Mouse (Mus musculus) inflammation-experienced regulatory T-cells, adult 6 months (primary cell): Measurements from ENCODE around the gene Sh2b3. TPM values are rescaled to one million over a fixed set of nuclear protein-coding genes. Genes with fewer than 3 reads are reported as not detected.

Experiments used
- ATAC-seq: one replicate; pipeline ENCODE4 v1.8.0; 2017
- polyA plus RNA-seq, 3 experiments: library from polyadenylated mRNA; unstranded; fragments of 100-300 nt; shearing (Covaris generic); gene quantifications; one replicate each; pipeline ENCODE4 v1.2.1; 2017

Sh2b3 gene
- polyA plus RNA-seq, 3 experiments from 2014 or later: 4.6 to 15.4 (median 13.6) TPM

DNA sequence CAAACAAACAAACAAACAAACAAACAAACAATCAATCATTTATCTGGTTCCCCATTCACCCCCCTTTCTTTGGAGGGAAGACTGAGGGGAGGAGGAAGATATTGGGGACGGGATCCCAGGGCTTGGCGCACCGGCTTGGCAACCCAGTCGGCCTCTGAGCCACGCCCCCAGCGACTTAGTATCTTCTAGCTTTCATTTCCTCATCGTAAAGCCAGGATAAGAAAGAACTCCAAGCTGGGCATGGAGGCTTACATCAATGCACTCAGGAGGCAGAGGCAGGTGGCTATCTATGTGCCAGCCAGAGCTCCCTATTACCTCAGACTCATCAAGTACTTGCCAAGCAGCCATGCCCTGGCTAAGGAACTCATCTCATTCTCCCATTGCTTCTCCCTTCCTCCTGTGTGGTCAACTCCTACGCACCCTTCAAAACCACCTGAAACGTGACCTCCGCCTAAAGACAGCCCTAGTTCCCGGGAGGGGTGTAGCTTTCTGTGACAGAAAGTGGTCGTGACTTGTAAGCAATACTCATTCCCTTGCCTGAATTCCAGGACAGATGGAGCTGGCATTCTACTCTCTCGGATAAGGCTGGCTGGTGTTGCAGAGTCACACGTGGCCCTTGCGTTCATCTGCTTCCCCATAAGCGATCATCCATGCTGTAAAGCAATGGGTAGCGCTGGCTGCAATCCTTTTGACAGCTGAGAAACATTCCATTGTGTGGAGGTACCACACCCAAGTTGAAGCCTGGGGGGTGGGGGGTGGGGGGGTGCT lies 5.9 kb upstream of the Sh2b3 start:
- ATAC-seq: no peak

DNA sequence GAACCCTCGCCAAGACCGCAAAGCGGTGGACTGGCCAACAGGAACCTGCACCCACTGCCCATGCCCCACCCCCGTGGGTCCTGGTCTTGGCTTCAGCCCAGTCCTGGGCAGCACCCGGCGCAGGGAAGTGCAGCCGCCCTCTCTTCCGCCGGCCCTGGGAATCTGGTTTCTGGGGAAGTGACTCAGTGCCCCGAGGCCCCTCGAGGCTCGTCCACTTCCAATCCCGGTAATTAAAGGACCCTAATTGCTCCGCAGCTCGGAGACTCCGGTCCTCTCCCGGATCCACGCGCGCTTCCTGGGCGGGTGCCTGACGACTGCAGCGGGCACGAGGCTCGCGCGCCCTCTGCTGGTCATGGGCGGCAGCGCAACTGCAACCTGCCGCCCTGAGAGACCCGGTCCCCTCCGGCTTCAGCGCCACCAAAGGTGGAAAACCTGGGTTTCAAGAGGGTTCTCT lies 5.2 kb upstream of the Sh2b3 start:
- peak; percentile 63 for ATAC-seq

DNA sequence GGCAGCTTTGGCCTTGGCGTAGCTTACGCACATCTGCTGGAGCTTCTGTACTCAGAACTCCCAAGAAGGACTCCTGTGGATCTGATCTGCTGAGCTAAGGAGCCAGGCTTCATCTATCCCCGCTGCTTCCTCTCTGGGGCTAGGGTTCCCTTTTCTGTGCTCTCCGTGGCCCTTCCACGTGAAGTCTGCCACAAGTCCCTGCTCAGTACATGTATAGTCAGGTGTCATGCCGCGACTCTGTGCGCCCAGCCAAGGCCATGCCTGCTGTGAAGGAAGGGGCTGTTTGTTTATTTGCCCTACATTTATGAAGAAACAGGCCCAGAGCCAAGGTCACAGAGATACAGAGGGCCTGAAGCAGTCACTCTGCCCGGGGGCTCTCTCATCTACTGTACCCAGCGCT lies 4.5 kb upstream of the Sh2b3 start:
- ATAC-seq: no peak

DNA sequence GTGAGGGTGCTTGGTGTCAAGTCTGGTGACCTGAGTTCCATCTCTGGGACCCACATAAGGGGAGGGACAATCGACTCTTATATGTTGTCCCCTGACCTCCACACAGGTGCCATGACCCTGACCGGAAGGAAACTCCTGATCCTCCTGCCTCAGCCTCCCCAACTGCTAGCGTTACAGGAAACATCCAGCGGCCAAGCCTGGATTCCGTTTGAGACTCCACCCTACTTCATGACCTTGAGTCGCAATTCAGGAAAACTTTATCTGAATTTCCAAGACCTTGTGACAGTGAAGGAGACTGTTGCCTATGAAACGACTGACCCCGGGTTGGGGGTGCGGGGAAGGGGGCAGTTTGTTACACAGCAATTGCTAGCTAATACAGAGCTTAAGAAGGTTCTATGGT lies 4.1 kb upstream of the Sh2b3 start:
- ATAC-seq: no peak

DNA sequence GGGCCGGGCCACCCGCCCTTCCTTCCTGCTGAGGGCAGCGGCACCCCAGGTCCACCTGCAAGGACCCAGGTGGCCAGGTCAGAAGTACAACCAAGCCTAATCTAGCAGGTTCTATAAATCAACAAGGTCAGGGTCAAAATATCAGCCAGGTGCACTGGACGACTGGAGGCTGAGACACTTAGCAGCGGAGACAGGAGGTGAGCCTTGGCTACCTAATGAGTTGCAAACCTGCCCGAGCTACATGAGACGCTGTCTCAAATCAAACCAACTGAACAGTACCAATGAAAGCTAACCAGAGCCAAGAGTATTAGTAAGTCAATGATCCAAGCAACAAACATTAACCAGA lies 1.7 kb upstream of the Sh2b3 start:
- no peak for ATAC-seq

DNA sequence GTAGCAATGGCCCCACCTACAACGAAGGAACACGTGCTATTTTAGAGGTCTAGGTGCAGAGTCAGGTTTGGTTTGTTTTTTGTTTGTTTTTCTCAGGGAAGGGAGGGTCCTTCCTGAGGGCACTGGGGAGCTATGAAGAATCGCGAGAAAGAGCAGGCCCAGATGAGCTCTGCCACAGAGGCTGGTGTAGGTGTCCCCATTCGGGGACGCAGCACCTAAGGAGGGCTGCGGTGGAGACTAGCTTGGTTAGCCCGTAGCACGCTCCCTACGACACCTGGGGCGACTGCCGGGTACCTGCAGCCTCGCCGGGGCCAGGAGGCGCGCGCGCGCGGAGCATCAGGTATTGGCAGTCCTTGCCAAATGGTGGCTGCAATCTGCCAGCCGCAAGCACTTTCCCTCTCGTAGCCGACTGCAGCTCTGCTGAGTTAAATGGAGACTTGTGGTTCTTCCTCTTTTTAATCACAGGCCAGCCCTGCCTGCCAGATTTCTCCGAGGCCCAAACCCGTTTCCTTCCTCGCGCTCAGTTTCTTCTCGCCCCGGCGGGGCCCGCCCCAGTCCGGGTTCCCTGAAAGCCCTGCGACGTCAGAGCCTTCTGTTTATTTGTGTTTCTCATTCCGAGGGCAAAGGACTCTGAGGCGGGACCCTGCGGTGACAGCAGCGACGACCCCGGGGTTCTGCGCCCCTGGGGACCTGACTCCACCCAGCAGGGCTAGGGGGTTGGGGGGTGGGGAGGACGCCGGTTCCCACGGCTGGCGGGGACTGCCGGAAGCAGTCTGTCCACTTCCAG lies 1.1 kb upstream of the Sh2b3 start:
- ATAC-seq: peak; percentile 11

DNA sequence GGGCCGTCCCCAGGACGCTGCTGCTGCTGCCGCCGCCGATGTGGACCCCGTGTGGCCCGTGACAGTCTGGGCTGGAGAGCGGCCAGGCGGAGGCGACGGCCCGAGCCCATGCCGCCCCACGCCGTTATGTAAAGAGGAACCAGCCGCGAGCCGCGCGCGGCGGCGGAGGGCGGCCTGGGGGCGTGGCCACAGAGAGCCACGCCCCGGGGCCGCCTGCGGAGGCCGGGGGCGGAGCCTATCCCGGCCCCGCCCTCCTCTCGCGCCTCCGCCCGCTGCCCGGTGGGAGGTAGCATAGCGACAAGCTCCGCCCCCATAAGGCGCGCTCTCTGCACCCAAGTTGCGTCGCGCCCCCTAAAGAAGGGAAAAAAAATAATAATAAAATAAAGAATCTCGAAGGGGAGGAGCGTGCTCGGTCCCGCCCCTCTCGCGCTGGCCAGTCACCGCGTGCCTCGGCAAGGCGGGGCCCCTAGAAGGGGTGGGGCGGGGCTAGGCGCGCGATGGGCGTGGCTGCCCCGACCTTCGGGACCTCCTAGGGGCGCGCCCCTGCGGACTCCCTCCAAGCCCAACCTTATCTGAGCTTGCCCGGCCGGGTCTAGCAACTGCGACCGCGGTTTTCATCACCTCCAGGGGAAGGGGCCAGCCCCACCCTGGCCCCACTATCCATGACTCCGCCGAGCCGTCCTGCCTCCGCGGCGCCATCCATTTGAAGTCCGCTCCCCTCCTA lies 592 bp downstream of the Sh2b3 start:
- ATAC-seq: peak; percentile 77

DNA sequence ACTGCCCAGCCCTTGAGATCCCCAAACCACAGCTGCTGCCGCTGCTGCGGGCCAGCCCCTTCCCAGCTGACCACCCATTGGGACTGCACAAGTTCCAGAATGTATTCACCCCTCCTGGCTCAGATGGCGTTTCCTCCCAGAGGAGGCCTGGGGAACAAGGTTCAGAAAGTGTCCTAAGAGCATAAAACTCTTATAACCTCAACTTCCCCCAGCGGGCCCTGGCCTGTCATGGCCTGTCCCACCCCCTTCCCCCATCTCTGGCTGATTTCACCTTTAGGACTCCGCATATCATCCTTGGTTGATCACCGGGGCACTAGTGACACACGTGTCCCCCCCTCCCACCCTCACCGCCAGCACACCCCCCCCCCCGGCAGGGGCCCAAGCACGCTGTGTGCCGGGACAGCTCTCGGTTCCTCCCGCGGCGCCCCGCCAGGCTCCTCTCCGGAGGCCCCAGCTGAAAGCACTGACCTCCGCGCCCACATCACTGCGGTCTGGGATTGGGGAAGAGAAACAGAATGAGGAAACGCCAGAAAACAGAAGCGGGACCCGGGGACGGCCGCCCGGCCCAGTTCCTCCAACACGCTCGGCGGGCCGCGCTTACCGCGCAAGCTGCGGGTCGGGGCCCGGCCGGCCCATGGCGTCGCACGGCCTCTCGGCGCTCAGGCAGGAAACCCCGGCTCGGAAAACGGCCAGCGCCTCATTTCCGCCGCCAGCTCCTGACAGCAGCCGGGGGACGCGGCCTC lies 1.3 kb downstream of the Sh2b3 start:
- ATAC-seq: peak; percentile 2

DNA sequence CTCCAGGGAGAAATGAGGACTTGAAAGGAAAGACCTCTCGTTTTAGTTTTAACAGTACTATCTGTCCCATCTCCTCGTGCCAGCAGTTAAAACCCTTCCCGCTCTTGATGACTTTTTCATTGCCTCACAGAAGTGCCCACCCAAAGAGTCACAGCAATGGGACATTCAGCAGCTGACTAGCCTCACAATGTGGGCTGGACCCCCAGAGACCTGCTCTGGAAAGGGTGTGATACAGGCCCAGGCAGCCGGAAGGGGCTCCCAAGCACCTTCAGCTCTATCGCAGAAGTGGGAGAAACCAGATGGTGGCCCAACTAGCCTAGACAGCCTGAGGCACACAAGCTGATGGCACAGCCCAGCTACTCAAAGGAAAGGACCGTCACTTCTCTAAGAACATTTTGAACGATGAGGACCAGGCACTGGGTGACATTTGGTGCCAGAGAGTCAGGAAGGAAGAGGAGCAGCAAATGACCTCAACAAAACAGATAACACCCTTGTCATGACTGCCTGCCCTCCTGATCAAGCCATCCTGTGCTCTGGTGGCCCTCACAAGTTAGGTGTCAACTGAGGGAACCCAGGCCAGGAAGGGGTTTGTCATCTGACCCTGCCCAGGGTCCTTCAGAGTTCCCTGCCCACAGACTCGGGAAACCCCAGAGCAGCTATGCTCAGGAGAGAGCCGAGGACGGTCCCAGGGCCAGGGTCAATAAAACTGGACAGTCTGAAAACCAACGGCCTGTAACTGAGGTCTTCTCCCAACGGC lies 2.3 kb downstream of the Sh2b3 start:
- no peak for ATAC-seq

DNA sequence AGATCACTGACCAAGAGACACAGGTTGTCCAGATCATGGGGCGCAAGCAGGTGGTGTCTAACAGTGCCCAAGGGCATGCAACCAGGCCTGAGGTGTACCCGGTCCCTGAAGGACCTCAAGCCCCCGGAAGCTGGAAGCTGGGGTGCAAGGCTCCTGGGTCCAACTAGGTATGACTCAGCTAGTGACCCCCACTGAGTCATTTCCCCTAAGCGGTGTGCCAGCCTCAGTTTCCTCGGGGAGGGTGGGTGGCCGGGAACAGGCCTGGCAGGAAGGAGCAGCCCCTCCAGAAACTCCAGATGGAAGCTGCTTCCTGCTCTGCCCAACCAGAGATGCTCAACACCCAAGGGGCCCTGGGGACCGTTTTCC lies 3.2 kb downstream of the Sh2b3 start:
- ATAC-seq: no peak

DNA sequence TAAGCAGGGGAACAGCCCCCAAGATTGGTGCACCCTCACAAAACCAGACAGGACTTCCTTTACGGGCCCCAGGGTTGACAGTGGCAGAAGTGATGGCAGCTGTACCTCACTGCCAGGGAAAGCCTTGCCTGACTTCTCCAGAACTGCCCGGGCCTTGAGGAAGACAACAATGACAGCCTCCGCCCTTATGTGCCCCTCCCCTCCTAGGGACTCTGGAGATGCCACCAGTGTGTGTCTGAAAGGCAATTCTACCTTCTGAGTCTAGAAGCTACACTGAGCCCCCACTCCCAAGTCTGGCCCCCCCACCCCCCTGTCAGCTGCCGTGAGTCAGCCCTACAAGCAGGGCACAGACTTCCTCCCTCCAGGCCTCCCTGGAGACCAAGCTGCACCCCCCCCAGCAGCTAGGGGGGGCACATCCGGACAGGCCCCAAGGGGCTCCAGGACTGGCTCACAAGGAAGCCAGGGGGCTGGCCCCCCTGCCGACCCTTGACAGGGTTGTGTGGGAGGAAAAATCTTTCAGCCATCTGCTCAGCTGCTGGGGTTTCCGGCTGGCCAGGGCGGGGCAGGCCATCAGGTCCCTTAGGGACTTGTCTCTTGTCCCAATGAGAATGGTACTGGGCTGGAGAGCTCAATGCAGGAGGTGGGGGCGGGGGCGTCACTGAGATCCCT lies 3.7 kb downstream of the Sh2b3 start:
- no peak for ATAC-seq

DNA sequence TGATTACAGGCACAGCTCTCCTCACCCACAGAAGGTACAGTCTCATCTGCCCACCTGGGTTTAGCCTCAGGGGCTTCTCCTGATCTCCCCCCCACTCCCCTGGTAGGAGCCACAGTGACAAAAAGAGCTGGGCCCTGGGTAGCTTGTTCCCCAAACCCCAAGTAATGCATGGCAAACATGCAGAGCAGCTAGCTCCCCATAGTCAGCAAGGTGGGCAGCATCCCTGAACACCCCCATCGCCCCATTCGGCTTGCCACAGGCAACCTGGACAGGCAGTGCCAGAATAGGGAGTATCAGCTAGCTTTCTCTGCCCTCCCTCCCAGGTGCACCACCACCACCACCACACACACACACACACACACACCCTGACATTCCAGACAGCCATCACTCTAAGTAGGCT lies 4.3 kb downstream of the Sh2b3 start:
- ATAC-seq: no peak

DNA sequence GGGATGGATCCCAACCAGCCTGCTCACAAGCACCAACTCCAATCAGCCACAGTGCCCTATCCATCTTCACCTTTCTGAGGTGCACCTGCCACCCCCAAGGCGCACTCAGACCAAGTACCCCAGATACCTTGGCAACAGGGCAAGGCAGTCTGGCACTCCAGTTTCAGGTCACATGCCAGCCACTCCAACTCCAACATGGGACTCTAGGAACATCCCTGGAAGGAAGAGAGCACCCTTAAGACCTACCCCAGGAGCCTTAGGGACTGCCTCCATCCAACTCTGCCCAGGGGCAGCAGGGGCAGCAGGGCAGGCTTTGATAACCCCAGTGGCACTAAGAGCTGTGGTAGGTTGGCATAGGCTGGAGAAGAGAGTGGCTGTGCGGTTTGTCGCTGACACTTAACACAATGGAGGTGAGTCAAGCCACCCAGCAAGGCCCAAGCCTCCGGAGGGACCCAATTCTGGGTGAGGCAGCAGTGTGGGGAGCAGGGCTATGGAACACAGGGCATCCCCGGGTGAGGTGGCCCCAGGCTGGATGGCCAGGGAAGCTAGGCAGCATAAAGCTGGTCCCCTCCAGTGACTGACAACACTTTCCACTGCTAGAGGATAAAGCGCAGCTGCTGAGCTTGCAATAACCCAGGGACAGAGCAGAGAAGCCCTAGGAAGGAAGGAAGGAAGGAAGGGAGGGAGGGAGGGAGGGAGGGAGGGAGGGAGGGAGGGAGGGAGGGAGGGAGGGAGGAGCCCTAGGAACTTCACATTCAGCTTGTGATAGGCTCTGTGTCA lies 4.9 kb downstream of the Sh2b3 start:
- ATAC-seq: no peak

DNA sequence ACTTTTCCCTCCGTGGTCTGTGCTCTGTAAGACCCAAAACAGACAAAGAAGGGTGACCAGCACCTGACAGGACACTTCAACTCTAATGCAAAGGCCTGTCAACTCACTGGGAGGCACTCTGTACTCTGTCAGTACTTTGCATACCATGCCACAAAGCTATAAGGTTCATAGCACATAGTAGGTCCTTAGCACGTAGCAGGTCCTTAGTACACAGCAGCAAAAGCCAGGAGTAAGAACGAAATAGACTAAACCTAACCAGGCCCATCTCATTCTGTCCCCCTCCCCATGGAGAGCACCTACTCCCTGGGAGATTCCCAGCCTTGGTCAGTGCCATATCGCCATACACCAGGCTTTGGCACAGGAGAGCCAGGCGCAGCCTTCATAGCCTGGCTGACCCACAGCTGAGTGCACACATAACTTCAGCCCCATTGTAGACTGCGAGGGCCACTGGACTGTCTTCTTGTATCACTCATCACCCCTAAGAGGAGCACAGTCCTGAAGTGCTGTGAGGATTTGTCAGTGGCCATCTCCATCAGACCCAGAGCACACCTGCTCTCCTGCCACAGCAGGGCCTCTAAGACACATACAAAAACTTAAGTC lies 6.3 kb downstream of the Sh2b3 start:
- ATAC-seq: no peak

DNA sequence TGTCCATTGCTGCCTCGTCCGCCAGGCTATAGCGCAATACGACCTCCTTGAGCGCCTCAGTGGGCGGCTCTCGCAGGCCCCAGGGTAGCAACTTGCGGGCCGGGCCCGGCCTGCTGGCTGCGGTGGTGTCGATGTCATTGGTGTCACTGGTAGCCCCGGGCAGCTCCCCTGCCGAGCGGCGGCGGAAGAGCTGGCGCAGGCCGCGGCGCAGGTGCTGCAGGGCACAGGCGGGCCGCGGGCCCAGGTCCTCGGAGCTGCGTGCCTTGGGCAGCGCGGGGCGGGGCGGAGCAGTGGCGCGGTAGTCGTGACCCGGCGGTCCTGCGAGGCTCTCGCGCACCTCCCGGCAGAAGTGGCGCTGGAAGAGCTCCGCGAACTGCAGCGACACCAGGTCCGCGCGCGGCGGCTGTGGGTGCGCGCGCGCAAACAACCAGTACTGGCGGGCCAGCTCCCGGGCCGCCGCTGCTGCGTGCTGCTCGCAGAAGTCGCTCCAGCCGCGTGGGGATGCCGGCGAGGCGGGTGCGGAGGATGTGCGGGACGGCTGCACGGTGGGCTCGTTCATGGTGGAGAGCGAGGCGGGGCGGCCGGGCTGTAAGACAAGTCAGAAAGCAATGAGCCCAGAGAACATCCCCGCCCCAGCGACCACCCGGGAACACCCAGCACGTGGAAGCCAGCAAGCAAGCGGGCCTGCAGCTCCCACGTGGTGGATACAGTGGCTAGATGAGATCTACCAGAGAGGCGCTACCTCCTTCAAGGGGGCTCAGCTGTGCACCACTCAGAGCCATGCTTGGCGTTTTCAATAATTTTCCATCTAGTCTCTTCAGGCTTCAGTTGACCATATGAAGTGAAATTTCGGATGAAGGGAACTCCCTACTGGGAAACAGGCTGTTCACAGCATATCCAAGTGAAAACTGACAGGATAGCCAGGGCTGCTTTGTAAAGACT lies 8.7 kb downstream of the Sh2b3 start:
- no peak for ATAC-seq

DNA sequence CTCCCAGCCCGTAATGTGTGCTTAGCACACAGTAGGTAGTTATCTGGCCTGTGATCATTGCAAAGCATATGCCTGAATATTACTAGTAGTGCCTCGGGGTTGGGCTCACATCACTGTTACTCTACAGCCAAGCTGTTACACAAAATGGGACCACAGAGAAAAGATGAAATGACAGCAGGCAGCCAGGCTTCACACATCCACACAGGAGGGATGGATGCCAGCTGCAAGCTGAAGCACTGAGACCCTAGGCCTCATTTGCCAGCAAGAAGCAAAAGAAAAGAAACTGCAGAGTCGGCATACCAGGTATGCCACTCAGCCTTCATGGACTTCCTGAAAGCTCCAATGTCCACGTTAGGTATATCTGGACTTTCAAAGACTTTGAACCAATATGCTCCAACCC lies 9.6 kb downstream of the Sh2b3 start:
- no peak for ATAC-seq

DNA sequence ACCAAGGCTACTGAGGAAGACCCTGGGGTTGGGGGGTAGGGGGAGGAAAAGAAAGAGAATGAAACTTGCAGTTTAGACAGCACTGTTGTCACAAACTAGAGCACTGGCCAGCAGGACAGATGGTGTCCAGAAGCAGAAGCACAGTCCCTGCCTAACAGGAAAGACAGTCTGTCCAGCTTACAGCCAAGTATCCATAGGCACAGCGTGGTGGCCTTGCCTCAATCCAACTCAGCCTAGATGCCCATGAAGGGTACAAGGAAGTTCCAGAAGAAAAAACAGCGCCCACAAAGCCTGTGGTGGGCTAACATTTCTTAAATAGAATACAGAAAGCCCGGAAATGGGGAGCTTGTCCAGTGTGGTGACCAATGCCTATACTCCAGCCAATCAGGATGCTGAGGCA lies 11.8 kb downstream of the Sh2b3 start:
- no peak for ATAC-seq

DNA sequence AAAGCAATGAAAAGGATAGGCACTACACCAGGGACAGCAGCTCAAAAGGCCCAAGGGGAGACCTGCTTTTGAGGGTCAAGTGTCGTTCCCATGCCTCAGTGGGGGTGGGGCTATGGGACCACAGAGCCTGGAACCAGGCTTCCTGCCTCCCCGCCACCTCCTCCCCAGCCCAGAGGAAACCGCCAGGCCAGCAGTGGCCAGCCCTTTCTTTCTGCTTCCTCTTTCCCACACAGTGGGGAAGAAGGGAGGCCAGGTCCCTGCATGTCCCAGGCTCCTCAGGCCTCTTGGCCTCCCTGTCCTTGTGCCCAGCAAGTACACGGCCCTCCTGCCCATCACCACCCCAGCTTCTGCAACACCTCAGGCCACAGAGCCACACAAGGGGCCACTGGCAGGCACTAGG lies 13.3 kb downstream of the Sh2b3 start:
- no peak for ATAC-seq

DNA sequence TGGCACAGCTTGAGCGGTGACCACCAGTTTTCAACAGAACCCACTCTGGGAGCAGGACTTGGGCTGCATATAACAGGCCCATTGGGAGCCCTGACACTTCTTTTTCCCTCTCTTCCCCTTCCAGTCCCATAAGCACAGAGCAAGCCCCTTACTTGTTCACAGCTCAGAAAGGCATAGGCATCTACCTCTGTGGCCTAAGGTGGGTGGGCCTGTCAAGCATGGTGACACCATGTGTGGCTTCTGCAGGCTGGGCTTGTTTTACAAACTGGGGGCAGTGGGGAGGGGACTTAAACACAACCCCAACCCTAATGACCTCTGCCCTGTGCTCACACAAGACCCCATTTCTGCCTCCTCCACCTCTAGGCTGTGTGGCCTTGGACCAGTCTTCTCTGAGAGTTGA lies 13.8 kb downstream of the Sh2b3 start:
- no peak for ATAC-seq
